Mouse (Mus musculus) megakaryocyte, adult 5-6 weeks (primary cell): ENCODE data around the gene Fes. TPM values are rescaled to one million over a fixed set of nuclear protein-coding genes. Genes with fewer than 3 reads are reported as not detected.
"Not testable (repeated sequence)": the region's sequence is repeated elsewhere in the genome, so short reads cannot be mapped to it uniquely, and the experiment has no call there.

Experiments
- ATAC-seq: 2 replicates; pipeline ENCODE4 v1.8.0; 2016; ENCODE audit warnings: mild to moderate bottlenecking, inconsistent platforms; ENCODE audit not compliant: poor library complexity, severe bottlenecking
- total RNA-seq, 2 experiments: library from RNA; stranded (forward) in 1 of 2; stranded (reverse) in 1 of 2; fragments of 153-499, 151-499 nt in 1 of 2; fragments of 221-1000, 200-1000 nt in 1 of 2; gene quantifications; 2 replicates each; pipeline versions ENCODE4 v1.2.3 to v1.2.4; 2015 to 2017

Gene Fes
- total RNA-seq, 2 experiments from 2014 or later: 252 to 260 TPM

DNA sequence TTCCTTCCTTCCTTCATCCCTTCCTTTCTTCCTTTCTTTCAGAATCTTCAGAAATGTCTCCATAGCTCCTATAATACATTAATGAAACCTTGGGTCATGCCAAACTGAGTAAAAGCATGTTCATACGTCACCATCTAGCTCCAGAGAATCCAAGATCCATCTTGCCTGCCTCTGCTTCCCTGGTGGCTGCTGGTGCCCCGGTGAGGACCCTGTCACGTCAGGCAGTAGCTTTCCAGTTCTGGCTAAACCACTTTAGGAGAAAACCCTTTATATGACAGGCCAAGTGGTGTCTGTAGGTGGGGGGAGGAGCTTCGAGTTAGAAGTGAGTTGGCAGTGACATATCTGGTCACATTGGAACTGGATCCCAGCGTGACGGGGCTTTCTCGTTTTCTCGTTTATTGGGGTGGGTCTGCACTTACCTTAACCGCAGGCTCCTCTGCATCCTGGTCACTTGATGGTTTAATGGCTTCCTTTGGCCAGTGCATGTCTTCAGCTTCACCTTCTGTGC lies 17.5 kb upstream of the Fes start, which contains the start of gene Furin:
Gene Furin (minus strand): TSS at position 249 of the 508 bp plus-strand sequence.
- ATAC-seq: no peak

DNA sequence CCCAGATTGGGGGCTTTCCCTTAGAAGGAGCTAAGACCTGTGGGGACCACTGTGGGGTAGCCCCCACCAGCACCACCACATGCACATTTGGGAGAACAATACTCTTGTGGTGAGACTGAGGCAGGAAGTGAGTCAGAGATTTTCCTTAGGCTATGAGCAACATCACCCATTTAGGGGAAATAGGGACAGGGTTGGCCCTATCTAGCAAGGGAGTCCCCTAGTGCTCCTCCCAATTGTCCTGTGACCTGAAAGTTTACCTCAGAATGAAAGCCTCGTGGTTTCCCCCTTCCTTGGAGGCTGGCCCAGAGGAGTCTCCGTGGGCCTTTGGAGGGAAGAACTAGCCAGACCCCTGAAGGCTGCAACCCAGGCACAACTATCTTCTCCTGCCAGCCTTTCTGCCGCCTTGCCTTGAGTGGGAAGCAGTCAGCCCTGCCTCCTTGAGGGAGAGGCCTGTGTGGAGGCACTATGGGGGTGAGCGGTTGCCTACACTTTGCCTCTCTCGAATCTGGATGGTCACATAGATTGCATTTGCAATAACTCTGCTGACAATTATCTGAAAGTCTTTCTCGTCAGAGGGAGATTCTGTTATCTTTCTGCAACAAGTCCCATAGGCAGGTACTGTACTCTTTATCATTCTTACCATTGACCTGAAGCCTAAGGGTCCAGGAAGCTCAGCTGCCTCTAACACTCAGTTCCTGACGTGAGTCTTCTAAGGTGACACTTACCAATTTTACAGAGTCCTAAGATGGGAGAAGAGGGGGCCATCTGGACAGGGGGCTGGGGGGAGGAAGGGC lies 16.6 kb upstream of the Fes start:
- peak; percentile 64 for ATAC-seq

DNA sequence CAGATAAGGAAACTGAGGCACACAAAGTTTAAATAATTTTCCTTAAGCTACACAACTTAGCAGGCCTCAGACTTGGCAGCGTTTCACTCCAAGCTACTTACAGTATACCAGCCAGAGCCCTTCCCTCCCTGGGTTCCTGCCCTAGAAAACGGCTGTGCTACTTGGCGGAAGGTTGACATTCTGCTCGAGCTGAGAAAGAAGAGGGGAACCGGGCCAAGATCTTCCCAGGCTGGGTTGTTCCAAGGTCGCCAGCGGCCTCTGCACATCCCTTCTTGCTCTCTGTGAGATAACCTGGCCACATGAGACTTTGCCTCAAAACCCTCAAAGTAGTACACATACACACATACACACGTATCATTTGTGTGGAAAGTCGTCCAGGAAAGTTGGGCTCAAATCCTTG lies 15.8 kb upstream of the Fes start:
- no peak for ATAC-seq

DNA sequence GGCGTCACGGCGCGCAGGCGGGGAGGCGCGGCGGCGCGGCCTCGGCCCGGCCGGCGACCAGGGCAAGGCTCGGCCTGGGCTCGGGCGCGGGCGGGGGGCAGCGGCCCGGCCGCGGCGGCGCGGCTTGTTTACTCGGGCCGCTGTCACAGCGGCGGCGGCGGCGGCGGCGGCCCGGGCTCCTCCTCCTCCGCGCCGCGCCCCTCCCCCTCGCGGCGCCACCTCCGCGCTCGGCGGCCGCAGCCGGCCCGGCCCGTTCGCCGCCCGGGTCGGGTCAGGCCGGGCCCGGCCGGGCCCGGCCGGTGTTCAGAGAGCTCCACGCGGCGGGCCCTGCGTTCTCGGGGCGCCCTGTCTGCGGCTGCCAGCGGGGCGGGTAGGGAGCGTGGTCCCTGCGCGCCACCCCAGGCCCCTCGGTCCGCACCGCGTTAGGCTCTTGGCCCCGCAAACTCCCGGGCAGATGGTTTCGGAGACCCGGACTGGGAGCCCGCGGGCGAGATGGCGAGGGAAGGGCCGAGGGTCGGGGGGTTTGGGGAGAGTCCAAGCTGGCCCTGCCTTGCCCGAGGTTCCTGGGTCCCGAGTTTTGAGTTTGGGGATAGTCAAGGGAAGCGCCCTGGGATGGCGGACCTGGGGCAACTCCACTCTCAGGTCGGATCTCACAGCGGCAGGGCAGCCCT lies 15.0 kb upstream of the Fes start:
- ATAC-seq: peak; percentile 54

DNA sequence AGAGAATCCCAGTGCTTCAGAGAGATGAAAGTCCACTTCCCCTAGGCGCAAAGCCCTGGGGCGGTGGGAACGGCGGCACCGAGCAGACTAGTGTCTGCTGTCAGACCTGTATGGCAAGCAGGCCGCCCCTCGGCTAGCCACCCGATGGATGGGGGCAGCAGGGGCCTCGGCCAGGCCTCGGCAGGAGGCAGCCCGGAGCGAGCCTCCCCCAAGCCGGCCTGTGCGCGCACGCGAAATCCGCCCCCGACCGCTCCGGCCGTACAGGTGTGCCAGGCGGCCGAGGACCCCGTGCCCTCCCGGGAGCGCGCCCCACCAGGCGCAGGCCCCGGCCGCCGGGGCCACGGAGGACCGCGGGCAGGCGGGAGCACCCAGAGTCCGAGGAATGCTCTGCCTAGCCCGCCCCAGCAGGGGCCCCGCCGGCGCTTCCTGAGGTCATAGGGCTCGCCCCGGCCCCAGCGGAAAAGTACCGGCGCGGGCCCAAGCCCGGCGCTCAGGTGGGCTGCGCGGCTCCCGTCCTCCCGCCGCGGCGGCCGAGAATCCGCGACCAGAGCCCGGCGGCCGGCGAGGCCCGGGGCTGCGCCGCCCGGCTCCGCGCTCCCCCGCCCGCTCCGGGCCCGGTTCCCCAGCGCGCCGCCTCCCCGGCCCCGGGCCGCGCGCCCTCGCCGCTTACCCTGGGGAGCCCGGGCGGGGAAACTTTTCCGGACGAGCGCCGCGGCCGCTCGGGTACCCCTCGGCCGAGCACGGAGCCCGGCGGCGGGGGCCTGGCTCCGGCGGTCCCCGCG lies 14.3 kb upstream of the Fes start:
- peak; percentile 26; the same call in 1 of the 2 replicates for ATAC-seq

DNA sequence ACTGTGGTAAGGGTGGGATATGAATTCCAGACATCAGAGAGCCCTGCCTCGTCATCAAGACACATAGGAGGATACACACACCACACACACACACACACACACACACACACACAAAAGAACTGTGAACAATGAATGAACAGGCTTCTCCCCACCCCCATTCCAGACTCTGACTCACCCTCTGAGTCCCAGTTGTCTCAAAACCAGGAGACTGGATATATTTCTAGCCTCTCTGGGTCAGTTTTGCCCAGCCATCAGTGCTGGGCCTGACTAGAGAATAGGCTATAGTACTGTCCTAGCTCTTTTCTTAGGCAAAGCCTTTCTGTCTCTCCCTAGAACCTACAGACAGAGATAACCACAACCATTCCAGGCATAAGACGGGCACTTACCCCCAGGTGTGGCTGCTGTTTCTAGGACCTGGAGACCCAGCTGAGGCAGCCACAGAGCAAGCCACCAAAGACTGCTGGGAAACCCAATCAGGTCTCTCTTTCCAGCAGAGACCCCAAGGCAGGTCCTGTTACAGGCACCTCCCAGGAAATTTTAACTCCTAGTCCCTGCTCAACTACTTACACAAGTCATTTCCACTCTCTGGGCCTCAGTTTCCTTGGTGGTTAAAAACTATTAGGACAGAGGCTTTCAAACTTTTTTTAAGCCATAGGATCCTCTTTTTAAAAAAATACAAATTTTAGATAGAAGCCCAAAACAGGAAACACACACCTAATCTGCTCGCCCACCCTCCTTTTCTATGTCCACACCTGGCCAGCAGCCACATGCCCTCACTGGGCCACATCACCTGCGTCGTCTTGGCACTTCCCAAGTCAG lies 13.5 kb upstream of the Fes start:
- ATAC-seq: no peak

DNA sequence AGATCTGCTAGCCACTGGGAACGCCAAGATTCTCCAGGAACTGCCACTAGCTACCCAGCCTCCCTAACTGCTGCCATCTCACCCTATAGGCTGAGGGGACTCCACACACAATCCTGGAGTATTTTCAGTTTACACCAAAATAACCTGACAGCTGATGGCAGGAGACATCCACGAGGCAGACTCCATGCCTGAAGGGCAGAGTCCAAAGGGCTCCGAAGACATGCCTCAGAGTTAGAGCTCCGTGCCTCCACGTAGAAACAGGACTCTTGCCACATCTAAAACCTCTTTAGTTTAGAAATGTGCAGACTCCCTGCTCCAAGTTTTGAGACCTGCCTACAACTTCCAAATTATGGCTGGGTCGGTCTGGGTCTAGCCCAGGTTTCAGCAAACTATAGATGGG lies 12.8 kb upstream of the Fes start:
- no peak for ATAC-seq

DNA sequence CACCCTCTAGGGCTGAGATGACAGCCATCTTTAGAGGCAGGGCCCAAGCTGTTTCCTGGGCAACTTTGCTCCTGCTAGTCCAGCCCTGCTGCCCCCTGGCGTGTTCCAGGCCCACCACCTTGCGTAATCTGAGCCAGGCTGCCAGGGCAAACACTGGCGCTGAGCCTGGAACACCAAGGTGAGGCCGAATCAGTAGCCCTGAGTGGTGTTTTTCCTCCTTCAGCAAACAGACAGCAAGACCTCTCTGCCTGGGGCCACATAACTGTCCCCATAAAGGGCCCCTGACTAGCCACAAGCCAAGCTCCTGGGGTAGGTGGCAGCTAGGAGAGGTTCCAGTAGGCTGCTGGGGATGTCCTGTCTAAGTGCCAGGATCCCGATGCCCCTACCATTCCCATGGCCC lies 12.4 kb upstream of the Fes start:
- ATAC-seq: no peak

DNA sequence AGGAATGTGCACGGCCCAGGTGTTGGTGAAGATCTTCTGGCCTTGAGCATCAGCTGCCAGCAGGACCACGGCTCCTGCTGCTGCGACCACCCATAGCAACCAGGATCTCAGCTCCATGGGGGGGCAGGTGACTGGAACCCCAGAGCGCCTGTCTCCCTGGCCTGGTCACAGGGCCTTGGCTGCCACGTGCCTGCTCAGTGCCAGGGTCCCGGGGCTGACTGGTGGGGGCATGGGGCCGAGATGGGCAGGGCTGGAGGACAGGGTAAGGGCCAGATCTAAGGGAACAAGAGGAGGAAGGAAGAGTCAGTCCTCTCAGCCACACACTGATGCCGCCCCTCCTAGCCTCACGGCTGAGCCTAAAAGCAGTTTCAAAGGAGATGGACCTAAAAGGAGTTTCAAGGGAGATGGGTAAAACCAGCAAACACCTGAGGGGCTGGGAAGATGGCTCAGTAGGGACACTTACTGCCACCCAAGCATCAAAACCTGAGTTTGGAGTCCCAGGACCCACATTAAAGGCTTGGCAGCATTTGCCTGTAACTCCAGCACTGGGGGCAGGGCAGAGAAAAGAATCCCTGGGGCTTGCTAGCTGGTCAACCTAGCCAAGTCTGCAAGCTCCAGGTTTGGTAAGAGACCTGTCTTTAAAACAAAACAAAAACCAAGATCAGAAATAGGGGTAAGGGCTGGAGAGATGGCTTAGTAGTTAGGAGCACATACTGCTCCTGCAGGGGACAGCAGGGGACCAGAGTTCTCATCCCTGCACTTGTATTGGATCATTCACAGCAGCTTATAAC lies 11.1 kb upstream of the Fes start:
- ATAC-seq: no peak

DNA sequence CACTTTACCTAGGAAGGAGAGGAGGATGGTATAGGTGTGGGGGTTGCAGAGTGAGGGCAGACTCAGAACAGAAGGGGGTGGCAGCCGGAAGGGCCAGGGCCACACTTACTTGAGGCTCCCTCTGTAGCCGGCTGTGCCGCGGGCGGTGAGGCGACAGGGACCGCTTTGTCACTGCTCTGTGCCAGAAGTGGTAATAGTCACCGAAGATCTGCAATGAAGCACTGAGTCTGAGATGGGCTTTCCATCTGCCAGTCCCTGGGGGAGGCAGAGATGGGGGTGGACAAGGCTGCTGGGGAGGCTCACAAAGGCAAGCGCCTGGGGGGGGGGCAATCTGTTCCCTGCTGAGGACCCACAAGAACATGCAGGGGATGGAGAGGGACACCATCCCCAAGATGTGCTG lies 10.2 kb upstream of the Fes start:
- no peak for ATAC-seq

DNA sequence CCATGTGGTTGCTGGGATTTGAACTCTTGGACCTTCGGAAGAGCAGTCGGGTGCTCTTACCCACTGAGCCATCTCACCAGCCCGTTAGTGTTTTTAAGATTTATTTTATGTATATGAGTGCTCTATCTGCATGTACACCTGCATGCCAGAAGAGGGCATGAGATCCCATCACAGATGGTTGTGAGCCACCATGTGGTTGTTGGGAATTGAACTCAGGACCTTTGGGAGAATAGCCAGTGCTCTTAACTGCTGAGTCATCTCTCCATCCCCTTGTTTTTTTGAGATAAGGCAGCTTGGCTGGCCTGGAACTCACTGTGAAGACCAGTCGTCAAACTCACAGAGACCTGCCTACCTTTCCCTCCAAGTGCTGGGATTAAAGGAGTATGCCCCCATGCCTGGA lies 8.7 kb upstream of the Fes start:
- ATAC-seq: not testable (repeated sequence)

DNA sequence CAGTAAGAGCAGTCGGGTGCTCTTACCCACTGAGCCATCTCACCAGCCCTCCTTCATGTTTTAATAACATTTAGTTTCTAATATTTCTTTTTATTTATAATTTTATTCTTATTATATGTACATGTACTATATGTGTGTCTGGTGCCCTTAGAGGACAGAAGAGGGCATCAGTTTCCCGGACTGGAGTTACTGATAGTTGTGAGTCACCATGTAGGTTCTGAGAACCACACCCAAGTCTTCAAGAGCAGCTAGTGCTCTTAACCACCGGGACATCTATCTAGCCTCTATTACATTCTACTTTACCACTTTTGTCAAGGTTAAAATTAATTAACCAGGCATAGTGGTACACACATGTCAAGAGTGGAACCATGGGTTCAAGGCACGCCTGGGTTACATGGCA lies 6.9 kb upstream of the Fes start:
- ATAC-seq: no peak

DNA sequence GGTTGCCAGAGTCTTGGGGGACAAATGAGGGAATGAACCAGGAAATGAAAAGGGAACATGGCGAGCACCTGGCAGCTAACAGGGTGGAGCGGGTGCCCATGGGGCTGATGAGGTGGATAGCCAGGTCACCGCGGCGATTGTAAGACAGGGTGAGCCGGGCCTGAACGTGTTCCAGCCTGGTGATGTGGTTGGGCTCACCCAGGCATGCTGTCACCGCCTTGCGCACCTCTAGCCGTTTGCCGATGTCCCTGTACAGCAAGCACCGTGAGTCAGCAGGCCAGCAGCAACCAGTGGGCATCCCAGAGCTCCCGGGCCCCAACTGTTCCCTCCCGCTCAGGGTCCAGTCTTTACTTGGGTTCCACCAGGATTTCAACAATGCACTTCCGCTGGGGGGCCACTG lies 4.4 kb upstream of the Fes start:
- ATAC-seq: no peak

DNA sequence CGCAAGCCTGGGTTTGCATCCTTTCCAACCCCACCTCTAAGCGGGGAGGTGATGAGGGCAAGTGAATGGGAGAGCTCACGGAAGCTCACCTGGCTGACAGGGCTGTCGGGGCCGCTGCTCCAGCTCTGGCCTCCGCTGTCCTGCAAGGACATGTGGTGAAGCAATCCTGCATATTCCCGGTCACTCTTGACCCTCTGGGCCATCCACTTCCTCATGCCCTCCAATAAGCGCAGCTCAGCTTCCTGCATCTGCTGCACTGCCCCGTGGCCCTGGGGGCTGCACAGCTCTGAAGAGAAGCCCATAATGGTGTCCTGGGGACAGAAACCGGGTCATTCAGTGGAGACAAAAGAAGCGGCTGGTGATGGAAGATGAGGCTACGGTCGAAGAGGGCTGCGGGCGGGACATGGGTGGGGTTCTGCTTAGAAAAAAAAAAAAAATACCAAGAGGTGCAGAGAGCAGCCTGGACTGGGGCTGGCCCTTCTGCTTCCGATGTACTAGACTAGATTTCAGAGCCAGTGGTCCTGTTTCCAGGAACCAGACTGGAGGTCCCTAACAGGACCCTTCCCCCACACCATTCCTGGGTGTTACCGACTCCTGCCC lies 613 bp downstream of the Fes start:
- peak; percentile 6; the same call in 1 of the 2 replicates for ATAC-seq

DNA sequence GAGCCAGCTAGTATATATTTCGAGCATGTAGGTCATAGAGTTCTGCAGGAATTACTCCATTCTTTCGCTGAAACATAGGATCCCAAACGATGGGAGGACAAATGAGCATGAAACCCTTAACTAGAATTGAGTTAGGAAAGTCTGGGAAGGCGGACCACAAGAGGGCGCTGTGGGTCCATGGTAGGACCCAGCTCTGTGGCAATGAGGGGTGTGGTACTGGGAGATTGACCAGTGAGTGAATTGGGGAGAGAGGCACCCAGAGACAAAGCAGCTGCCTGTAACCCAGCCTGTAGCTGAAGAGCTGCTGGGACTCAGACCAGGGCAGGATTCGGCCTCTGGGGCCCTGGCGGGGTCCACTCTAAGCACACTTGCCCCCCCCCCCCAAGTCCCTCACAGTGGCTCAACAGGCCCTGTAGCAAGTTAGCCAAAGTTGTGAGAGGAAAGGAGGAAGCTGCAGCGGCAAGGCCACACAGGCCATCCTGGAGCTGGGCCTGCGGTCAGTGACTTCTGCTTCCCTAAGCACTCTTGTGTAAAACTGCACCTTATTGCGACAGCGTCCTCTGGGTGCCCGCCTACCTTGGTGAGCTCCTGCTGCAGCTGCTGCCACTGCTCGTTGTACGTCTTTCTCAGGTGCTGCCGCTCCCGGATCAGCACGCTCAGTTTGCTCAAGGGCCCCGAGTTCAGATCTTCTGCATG lies 1.4 kb downstream of the Fes start:
- peak; percentile 81 for ATAC-seq

DNA sequence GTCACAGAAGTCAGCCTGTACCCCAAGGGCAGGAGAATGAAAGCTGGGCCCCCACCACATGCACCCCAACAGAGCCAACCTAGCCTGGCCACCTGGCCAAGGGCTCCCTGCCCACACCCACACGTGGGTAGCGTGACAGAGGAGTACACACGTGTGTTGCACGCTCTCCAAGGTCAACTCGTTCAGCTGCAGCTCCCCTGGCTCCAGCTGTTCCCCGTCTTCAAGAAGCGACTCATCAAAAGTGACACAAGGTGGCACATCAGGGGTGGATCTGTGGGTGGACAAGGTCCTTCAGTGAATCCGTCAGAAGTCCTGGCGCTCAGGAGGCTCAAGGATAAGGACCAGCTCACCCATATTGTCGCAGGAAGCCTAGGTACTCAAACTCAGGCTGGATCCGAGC lies 4.8 kb downstream of the Fes start:
- ATAC-seq: no peak

DNA sequence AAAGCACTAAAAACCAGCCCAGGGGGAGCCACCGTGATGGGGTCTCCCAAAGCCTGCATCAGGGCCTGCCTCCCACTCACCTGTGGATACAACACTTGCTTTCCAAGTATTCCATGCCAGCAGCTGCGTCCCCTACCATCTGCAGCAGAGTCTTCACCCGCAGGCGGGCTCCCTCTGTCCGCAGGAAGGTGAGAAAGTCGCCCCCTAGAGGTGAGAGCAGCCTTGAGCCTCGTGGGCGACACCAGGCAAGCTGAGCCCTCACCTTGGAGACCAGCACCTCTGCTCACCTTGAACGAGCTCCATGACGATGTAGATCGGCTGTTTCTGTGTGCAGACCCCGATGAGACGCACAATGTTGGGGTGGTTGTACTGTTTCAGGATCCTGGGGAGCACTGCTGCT lies 8.2 kb downstream of the Fes start:
- ATAC-seq: peak; percentile 36; the same call in 1 of the 2 replicates

DNA sequence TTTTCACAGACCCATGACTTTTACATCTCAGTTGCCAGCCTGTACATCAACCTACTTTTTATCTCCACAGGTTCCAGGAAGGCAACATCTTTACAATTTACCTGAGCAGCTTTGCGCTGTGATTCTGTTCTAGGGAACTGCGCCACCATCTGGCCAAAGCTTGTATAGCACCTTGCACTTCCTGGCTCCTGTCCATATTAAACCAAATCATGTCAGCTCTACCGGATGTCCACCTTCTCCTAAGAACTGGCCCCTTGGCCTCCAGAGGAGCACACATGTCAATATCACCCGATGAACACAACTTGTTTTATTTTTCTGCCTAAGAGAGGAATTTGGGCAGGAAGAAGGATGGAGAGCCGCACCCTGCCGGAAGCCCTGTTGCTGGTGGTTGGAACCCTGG lies 10.3 kb downstream of the Fes start:
- ATAC-seq: peak; percentile 41

DNA sequence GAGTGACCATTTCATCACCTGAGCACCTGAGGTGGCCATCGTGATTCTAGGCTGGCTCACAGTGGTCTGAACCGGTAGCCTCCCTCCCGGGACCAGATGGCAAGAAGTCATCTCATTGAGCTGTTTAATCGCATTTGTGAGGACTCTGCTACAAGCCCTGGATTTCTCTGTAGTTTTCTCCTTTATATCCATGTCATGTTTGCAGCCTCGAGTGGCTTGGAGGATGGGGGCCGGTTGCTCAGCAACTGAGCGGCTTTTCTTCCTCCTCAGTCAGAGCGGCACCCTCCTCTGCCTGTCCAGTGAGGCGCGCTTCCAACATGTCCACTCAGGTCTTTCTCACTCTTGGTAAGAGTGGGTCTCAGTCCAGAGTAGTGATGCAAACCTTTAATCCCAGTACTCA lies 11.6 kb downstream of the Fes start:
- ATAC-seq: no peak
